Comparison of ENCODE assay signal across 13 mouse cellular contexts in the genomic region with DNA sequence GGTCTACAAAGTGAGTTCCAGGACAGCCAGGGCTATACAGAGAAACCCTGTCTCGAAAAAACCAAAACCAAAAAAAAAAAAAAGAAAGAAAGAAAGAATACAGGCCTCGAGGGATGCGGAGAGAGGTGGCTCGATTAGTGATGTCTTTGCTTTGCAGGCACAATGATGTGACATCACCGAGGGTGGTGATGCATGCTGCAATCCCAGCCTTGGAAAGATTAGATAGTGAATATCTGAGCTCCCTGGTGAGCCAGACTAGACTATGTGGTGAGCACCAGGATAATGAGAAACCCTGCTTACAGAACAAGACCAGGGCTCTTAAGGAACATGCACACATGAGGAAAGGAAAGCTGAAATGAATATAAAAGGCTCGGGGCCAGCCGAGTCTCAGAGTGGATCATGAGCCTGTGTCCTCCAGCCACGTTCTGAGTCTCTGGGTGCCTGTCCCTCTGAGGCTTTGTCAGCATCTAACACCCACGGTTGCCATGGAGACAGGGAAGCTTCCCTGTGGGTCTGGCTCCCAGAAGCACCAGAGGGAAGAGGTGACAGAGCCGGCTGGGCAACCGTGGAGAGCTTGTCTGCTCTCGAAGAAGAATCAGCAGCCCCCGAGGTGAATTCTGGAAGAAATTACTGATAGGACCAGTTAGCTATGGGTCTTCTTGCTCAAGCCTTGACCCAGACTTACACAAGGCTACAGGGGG. TPM values are rescaled to one million over a fixed set of nuclear protein-coding genes. Genes with fewer than 3 reads are reported as not detected.
DNase-seq lines count a peak whose midpoint lies in the region; ATAC-seq and TF ChIP-seq lines count a peak whose summit lies in the region.
"Had no signal": no experiment of that assay in that cellular context is flagged by ENCODE, and none has a peak within 500 bp of the region (broad histone marks: within the 10 kb centered on the region; RNA-seq: fewer than 3 reads in every experiment).

No protein-coding gene starts in this region.

- no peaks in the 10 kb centered on the region for H3K36me3 ChIP-seq in lung, embryonic 14.5 days (ENCODE audit: insufficient read depth)
- H3K36me3 ChIP-seq: embryonic facial prominence, embryonic 12.5 days; heart, embryonic 13.5 days had no signal

- H3K27ac ChIP-seq in lung, embryonic 14.5 days (ENCODE audit: low read depth): no peak overlapping the region
- no peak overlapping the region for H3K27ac ChIP-seq in cortical plate, adult 2 months (ENCODE audit: insufficient read depth, low read length)
- no peak overlapping the region; the same call in 1 of the 2 replicates for H3K27ac ChIP-seq in left cerebral cortex, adult 2 months
- H3K27ac ChIP-seq: embryonic facial prominence, embryonic 12.5 days; heart, embryonic 13.5 days had no signal

- DNase-seq in lung, embryonic 14.5 days: peak; percentile 30
- no peak for DNase-seq in lung, adult 2 months
- peak; percentile 30 to 52 for DNase-seq in left cerebral cortex, adult 2 months (ENCODE audit: extremely low spot score in 1 of 2, low spot score in 2 of 2)
- DNase-seq in right cerebral cortex, postnatal 25 days: peak; percentile 16
- DNase-seq in spleen, adult 18-20 months: no peak
- DNase-seq in cerebellum, postnatal 4 days (ENCODE audit: low spot score in 2 of 2): no peak
- DNase-seq: kidney, adult 2 months had no signal

- peaks cover 4% of the 10 kb centered on the region; the same call in 1 of the 2 replicates for H3K9me3 ChIP-seq in lung, embryonic 14.5 days (ENCODE audit: low read depth, low read length)

- H3K4me3 ChIP-seq in lung, embryonic 14.5 days (ENCODE audit: low read depth, low read length): no peak overlapping the region
- H3K4me3 ChIP-seq in lung, adult 2 months (replicated peaks; ENCODE audit: extremely low read depth, low read depth, low read length): no peak overlapping the region
- no peak overlapping the region for H3K4me3 ChIP-seq in cortical plate, adult 2 months (ENCODE audit: insufficient read depth, low read length)
- H3K4me3 ChIP-seq in left cerebral cortex, adult 2 months: no peak overlapping the region
- H3K4me3 ChIP-seq: embryonic facial prominence, embryonic 12.5 days; heart, embryonic 13.5 days; myocyte had no signal

- WGBS in lung, embryonic 14.5 days: 54% methylated on average over 13 of the region's 13 CpGs
- 57% methylated on average over 13 of the region's 13 CpGs for WGBS in lung, adult 2 months

- intact Hi-C loops in left cerebral cortex, adult 2 months (cut with DNase I): no loop called here

- no peaks in the 10 kb centered on the region for H3K4me1 ChIP-seq in lung, embryonic 14.5 days (ENCODE audit: insufficient read depth)
- H3K4me1 ChIP-seq in lung, adult 2 months (ENCODE audit: control insufficient read depth, insufficient read depth, low read length): no peaks in the 10 kb centered on the region
- no peaks in the 10 kb centered on the region for H3K4me1 ChIP-seq in cortical plate, adult 2 months (ENCODE audit: control insufficient read depth, insufficient read depth, low read length)
- H3K4me1 ChIP-seq: embryonic facial prominence, embryonic 12.5 days; heart, embryonic 13.5 days had no signal

- TF ChIP-seq CTCF in lung, embryonic 14.5 days (IDR thresholded peaks at IDR 0.05; ENCODE audit: low read depth): no peak
- TF ChIP-seq CTCF in lung, adult 2 months (IDR thresholded peaks at IDR 0.05; ENCODE audit: insufficient read depth, low read length): no peak
- TF ChIP-seq CTCF in cortical plate, adult 2 months (IDR thresholded peaks at IDR 0.05; ENCODE audit: extremely low read depth, insufficient read depth, low read length): no peak
- TF ChIP-seq CTCF in left cerebral cortex, adult 2 months (IDR thresholded peaks at IDR 0.05): no peak

- H3K27me3 ChIP-seq in lung, embryonic 14.5 days (ENCODE audit: insufficient read depth, low read length): no peaks in the 10 kb centered on the region
- H3K27me3 ChIP-seq: embryonic facial prominence, embryonic 12.5 days had no signal

- no peak for ATAC-seq in lung, embryonic 14.5 days (ENCODE audit: insufficient read depth)

- TF ChIP-seq POLR2A in lung, adult 2 months (IDR thresholded peaks at IDR 0.05; ENCODE audit: borderline replicate concordance, extremely low read depth, low read depth, low read length): no peak
- TF ChIP-seq POLR2A in cortical plate, adult 2 months (IDR thresholded peaks at IDR 0.05; ENCODE audit: extremely low read depth, insufficient read depth, low read length): 0 out of 2 replicates have a peak, but pooled peaks have one; percentile 38

- no peak overlapping the region for H3K4me2 ChIP-seq in lung, embryonic 14.5 days
- H3K4me2 ChIP-seq: embryonic facial prominence, embryonic 12.5 days; heart, embryonic 13.5 days had no signal

- no peak overlapping the region for H3K9ac ChIP-seq in lung, embryonic 14.5 days
- H3K9ac ChIP-seq: embryonic facial prominence, embryonic 12.5 days; heart, embryonic 13.5 days had no signal

RNA-seq across cellular contexts. Expression of a gene that starts 20.9 kb away (rescaled TPM):
- polyA plus RNA-seq in lung, embryonic 14.5 days (2014; fragmentation: Nextera tagmentation; extraction: Ambion mirVana): 0.18 TPM in 1 of 2 replicates, not detected in the other
- 0.06 and 0.12 TPM in 2 replicates for polyA plus RNA-seq in lung, adult 2 months (2012; rRNA removed)
- polyA plus RNA-seq in cortical plate, adult 2 months (2012; rRNA removed): 0.13 and 0.19 TPM in 2 replicates
- under 1 TPM; 0.18 to 0.23 TPM for total RNA-seq in left cerebral cortex, adult 2 months (2021)
- polyA plus RNA-seq: embryonic facial prominence, embryonic 12.5 days; heart, embryonic 13.5 days; limb, embryonic 11.5 days; lung, embryonic 16.5 days had no signal

RNA-seq across cellular contexts. Expression of a gene that starts 34.3 kb away (rescaled TPM):
- 0.43 and 0.75 TPM in 2 replicates for polyA plus RNA-seq in lung, embryonic 14.5 days (2014; fragmentation: Nextera tagmentation; extraction: Ambion mirVana)
- 0.34 TPM in 1 of 2 replicates, not detected in the other for polyA plus RNA-seq in lung, adult 2 months (2012; rRNA removed)
- 0.11 TPM in 1 of 2 replicates, not detected in the other for polyA plus RNA-seq in cortical plate, adult 2 months (2012; rRNA removed)
- not detected for total RNA-seq in left cerebral cortex, adult 2 months (2021)
- polyA plus RNA-seq: limb, embryonic 11.5 days had no signal

Comparison
In these comparisons a context has a peak if more than half of its experiments do, and no peak if none do; other contexts are left out.
1. DNase-seq: peak in lung, embryonic 14.5 days (single experiment), left cerebral cortex, adult 2 months (2 of 2) and right cerebral cortex, postnatal 25 days (single experiment); none in lung, adult 2 months (single experiment), spleen, adult 18-20 months (0 of 2) and cerebellum, postnatal 4 days (0 of 2).